Mouse (Mus musculus) lung, postnatal 0 days (tissue): ENCODE results near the gene Ncaph2.

ENCODE experiments used
- CTCF ChIP-seq: IDR thresholded peaks from 2 replicates; pipeline ENCODE4 v1.5.1; 2016; ENCODE audit warnings: antibody characterized with exemption, mild to moderate bottlenecking
- EP300 ChIP-seq: IDR thresholded peaks from 2 replicates; pipeline ENCODE4 v1.6.1; 2016; ENCODE audit warnings: antibody characterized with exemption, mild to moderate bottlenecking, control low read depth

DNA sequence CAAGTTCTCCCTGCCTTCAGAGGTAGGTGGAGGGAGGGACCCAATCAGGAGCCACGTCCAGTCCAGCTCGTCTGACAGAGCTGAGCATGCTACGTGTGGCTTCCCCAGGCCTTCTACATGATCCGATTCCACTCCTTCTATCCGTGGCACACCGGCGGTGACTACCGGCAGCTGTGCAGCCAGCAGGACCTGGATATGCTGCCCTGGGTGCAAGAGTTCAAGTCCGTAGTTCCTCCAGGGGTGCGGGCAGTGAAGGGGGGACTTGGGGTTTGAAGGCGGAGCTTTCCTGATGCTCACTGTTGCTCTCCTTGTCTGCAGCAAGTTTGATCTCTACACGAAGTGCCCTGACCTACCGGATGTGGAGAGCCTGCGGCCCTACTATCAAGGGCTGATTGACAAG is 19.1 kb upstream of the Ncaph2 start:
- TF ChIP-seq CTCF (no peak), EP300 (no peak)
